Mouse (Mus musculus) ovary, postnatal 14 days (tissue): ENCODE results near the gene Plpp1.

Source experiments
- DNase-seq: peaks from one replicate; pipeline ENCODE4 v3.0.0; 2022; ENCODE audit warnings: low spot score

The Plpp1 gene

GRCm38 (mm10) chr13:112861825-112862306 lies 61.3 kb downstream of the Plpp1 start:
- DNase-seq, result peak; percentile 26

GRCm38 (mm10) chr13:112862342-112862741 lies 61.8 kb downstream of the Plpp1 start:
- no peak for DNase-seq

- no peak for DNase-seq
These were observed 62.5 kb downstream of the Plpp1 start for GRCm38 (mm10) chr13:112862978-112863677.

- no peak for DNase-seq
These were observed 66.2 kb downstream of the Plpp1 start for GRCm38 (mm10) chr13:112866782-112867181.

GRCm38 (mm10) chr13:112867381-112867780 lies 66.8 kb downstream of the Plpp1 start:
- DNase-seq, result no peak

- no peak for DNase-seq
These were observed 69.6 kb downstream of the Plpp1 start for GRCm38 (mm10) chr13:112870039-112870690.

- DNase-seq, result no peak
These were observed 71.1 kb downstream of the Plpp1 start for GRCm38 (mm10) chr13:112871500-112872266.

- DNase-seq, result no peak
These were observed 86.6 kb downstream of the Plpp1 start for GRCm38 (mm10) chr13:112887234-112887633.

GRCm38 (mm10) chr13:112902176-112902575 lies 101.6 kb downstream of the Plpp1 start:
- no peak for DNase-seq

GRCm38 (mm10) chr13:112909663-112910062 lies 109.1 kb downstream of the Plpp1 start:
- DNase-seq, result peak; percentile 29

GRCm38 (mm10) chr13:112910434-112910833 lies 109.8 kb downstream of the Plpp1 start:
- no peak for DNase-seq
